Mouse (Mus musculus): ENCODE measurements around the gene Rad23a.

The Rad23a gene

GRCm38 (mm10) chr8:84813059-84813458, 27.4 kb downstream of the Rad23a start:
- peak; percentile 73 for DNase-seq (ENCODE audit: low spot score)

- no peak for DNase-seq (ENCODE audit: low spot score)
Measured at GRCm38 (mm10) chr8:84811303-84811702, 29.2 kb downstream of the Rad23a start.

- DNase-seq (ENCODE audit: low spot score): peak; percentile 86
Measured at GRCm38 (mm10) chr8:84810896-84811295, 29.6 kb downstream of the Rad23a start.

GRCm38 (mm10) chr8:84809941-84810280, 30.6 kb downstream of the Rad23a start:
- no peak for DNase-seq (ENCODE audit: low spot score)

- DNase-seq (ENCODE audit: low spot score): no peak
Measured at GRCm38 (mm10) chr8:84809109-84809940, 31.1 kb downstream of the Rad23a start.

- DNase-seq (ENCODE audit: low spot score): no peak
Measured at GRCm38 (mm10) chr8:84806031-84806430, 34.4 kb downstream of the Rad23a start.

GRCm38 (mm10) chr8:84799999-84800831, 40.2 kb downstream of the Rad23a start, which contains the start of gene Nfix:
TSS of gene Nfix (minus strand) at chr8:84800344.
- DNase-seq (ENCODE audit: low spot score): no peak

GRCm38 (mm10) chr8:84799136-84799931, 41.1 kb downstream of the Rad23a start:
- peak; percentile 79 for DNase-seq (ENCODE audit: low spot score)

GRCm38 (mm10) chr8:84798446-84799135, 41.9 kb downstream of the Rad23a start:
- DNase-seq (ENCODE audit: low spot score): no peak

GRCm38 (mm10) chr8:84797971-84798370, 42.5 kb downstream of the Rad23a start:
- DNase-seq (ENCODE audit: low spot score): no peak

GRCm38 (mm10) chr8:84797256-84797797, 43.1 kb downstream of the Rad23a start:
- DNase-seq (ENCODE audit: low spot score): no peak

GRCm38 (mm10) chr8:84794486-84794885, 46.0 kb downstream of the Rad23a start:
- no peak for DNase-seq (ENCODE audit: low spot score)

GRCm38 (mm10) chr8:84793791-84794485, 46.5 kb downstream of the Rad23a start:
- no peak for DNase-seq (ENCODE audit: low spot score)

- DNase-seq (ENCODE audit: low spot score): no peak
Measured at GRCm38 (mm10) chr8:84793134-84793533, 47.3 kb downstream of the Rad23a start.

GRCm38 (mm10) chr8:84792429-84792947, 48.0 kb downstream of the Rad23a start:
- DNase-seq (ENCODE audit: low spot score): no peak

- DNase-seq (ENCODE audit: low spot score): no peak
Measured at GRCm38 (mm10) chr8:84790537-84790936, 49.9 kb downstream of the Rad23a start.

- no peak for DNase-seq (ENCODE audit: low spot score)
Measured at GRCm38 (mm10) chr8:84789855-84790486, 50.5 kb downstream of the Rad23a start.

GRCm38 (mm10) chr8:84789345-84789744, 51.1 kb downstream of the Rad23a start:
- DNase-seq (ENCODE audit: low spot score): no peak

GRCm38 (mm10) chr8:84788896-84789295, 51.6 kb downstream of the Rad23a start:
- DNase-seq (ENCODE audit: low spot score): peak; percentile 76

All from testis, postnatal 14 days (tissue).